Mouse (Mus musculus): ENCODE measurements around the gene Pip5kl1. TPM values are rescaled to one million over a fixed set of nuclear protein-coding genes. Genes with fewer than 3 reads are reported as not detected.

Pip5kl1 gene
- polyA plus RNA-seq, 1 experiment from 2014 or later, result 11.8 TPM

GRCm38 (mm10) chr2:32551236-32551635 lies 23.4 kb upstream of the Pip5kl1 start:
- no peak overlapping the region for H3K9ac ChIP-seq
- H3K9me3 ChIP-seq, result no peaks in the 10 kb centered on the region
- no peak overlapping the region for H3K4me3 ChIP-seq
- 84% methylated on average over 5 of the region's 5 CpGs for WGBS
- no peak overlapping the region for H3K4me2 ChIP-seq
- no peaks in the 10 kb centered on the region for H3K27me3 ChIP-seq (replicated peaks)
- peaks cover 1% of the 10 kb centered on the region; the same call in 1 of the 2 replicates for H3K4me1 ChIP-seq
- no peak for ATAC-seq (replicated peaks)
- no peak overlapping the region for H3K27ac ChIP-seq
- no peaks in the 10 kb centered on the region for H3K36me3 ChIP-seq (replicated peaks)

DNA sequence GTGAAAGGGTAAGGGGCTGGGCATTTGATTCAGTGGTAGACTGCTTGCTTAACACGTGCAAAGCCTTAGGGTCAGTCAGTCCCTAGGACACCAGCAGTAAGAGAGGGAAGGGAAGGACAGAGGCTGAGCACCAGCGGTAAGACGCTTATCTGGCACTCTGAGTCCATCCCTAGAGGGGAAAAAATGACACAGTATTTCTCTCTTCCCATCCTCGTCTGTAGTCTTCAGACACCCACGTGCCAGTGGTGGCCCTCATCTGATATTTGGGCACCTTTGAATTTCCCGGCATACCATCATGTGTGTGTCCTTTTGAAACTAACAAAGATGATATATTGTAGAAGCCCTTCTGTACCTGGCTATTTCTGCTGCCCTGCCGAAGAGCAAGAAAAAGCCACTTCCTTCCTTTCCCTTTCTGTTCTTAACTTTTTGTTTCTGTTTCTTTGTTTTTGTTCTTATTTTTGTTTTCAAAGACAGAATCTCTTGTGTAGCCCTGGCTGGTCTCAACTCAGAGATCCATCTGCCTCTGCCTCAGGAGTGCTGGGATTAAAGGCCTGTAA lies 20.9 kb upstream of the Pip5kl1 start:
- Histone ChIP-seq H3K9me3 (no peaks in the 10 kb centered on the region), H3K4me3 (no peak overlapping the region), H3K36me3 (replicated peaks) (no peaks in the 10 kb centered on the region), H3K4me1 (peaks cover 7% of the 10 kb centered on the region; the same call in 1 of the 2 replicates), H3K27me3 (replicated peaks) (no peaks in the 10 kb centered on the region), H3K9ac (no peak overlapping the region), H3K4me2 (no peak overlapping the region), H3K27ac (no peak overlapping the region)
- ATAC-seq (replicated peaks), result no peak
- 88% methylated on average over 7 of the region's 7 CpGs for WGBS

GRCm38 (mm10) chr2:32555484-32555883 lies 19.1 kb upstream of the Pip5kl1 start:
- H3K27ac ChIP-seq, result peak overlapping the region; percentile 7; the same call in 1 of the 2 replicates
- H3K4me2 ChIP-seq, result no peak overlapping the region
- H3K9me3 ChIP-seq, result no peaks in the 10 kb centered on the region
- no peaks in the 10 kb centered on the region for H3K27me3 ChIP-seq (replicated peaks)
- no peak overlapping the region for H3K4me3 ChIP-seq
- WGBS, result 42% methylated on average over 4 of the region's 4 CpGs
- ATAC-seq (replicated peaks), result no peak
- no peaks in the 10 kb centered on the region for H3K36me3 ChIP-seq (replicated peaks)
- peaks cover 24% of the 10 kb centered on the region for H3K4me1 ChIP-seq
- H3K9ac ChIP-seq, result no peak overlapping the region

GRCm38 (mm10) chr2:32556019-32556418 lies 18.6 kb upstream of the Pip5kl1 start:
- Histone ChIP-seq H3K4me2 (no peak overlapping the region), H3K4me3 (no peak overlapping the region), H3K36me3 (replicated peaks) (no peaks in the 10 kb centered on the region), H3K27ac (peak overlapping the region; percentile 31; the same call in 1 of the 2 replicates), H3K9me3 (no peaks in the 10 kb centered on the region), H3K4me1 (peaks cover 24% of the 10 kb centered on the region), H3K27me3 (replicated peaks) (no peaks in the 10 kb centered on the region), H3K9ac (no peak overlapping the region)
- ATAC-seq (replicated peaks), result no peak
- 75% methylated on average over 7 of the region's 7 CpGs for WGBS

DNA sequence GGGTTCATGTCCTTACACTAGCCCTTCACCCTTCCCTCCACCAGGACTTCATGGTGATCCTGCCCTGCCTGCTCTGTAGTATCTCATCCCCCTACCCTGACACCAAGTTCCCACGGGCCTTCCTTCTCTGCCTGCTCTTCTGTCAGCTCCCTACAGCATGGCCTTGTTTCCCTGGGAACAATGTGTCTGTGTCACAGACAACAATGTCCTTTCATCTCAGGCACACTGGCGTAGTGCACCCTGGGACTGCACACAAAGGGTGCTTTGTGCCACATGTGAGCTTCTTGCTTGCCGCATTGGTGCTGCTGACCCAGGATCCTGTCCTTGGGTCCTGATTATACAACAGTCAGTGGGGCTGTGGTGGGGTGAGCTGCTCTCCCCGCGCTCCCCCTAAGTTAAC lies 15.0 kb upstream of the Pip5kl1 start:
- peak; percentile 83 for ATAC-seq (replicated peaks)
- H3K27me3 ChIP-seq (replicated peaks), result no peaks in the 10 kb centered on the region
- H3K4me3 ChIP-seq, result no peak overlapping the region
- 8% methylated on average over 5 of the region's 5 CpGs for WGBS
- peaks cover 10% of the 10 kb centered on the region; the same call in 1 of the 2 replicates for H3K36me3 ChIP-seq (replicated peaks)
- H3K27ac ChIP-seq, result peak overlapping the region; percentile 72
- H3K9me3 ChIP-seq, result no peaks in the 10 kb centered on the region
- H3K9ac ChIP-seq, result no peak overlapping the region; the same call in 1 of the 2 replicates
- peaks cover 24% of the 10 kb centered on the region for H3K4me1 ChIP-seq
- no peak overlapping the region for H3K4me2 ChIP-seq

GRCm38 (mm10) chr2:32566536-32567063 lies 8.0 kb upstream of the Pip5kl1 start:
- H3K36me3 ChIP-seq (replicated peaks), result peaks cover 28% of the 10 kb centered on the region
- no peaks in the 10 kb centered on the region for H3K9me3 ChIP-seq
- 46% methylated on average over 4 of the region's 4 CpGs for WGBS
- H3K9ac ChIP-seq, result no peak overlapping the region
- no peak for ATAC-seq (replicated peaks)
- H3K4me2 ChIP-seq, result no peak overlapping the region
- H3K4me3 ChIP-seq, result no peak overlapping the region
- peaks cover 9% of the 10 kb centered on the region for H3K4me1 ChIP-seq
- no peaks in the 10 kb centered on the region for H3K27me3 ChIP-seq (replicated peaks)
- H3K27ac ChIP-seq, result no peak overlapping the region

DNA sequence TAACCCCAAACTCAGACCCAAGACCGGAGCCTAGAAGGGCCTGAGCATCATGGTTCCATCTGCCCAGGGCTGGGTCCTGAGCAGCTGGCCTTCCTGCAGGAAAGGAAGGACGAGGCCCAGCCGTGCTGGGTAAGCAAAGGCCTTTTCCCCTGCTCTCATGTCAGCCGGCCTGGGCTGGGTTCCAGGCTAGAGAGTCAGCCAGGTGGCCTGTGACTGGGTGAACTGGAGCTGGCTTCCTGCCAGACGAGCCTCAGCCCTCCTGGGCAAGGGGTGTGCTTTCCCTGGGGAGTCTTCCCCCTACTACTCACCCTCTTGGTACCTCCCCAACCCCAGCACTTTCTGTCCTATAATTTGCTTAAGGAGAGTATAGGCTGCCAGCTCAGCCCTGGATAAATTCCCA lies 6.4 kb upstream of the Pip5kl1 start:
- Histone ChIP-seq H3K9ac (no peak overlapping the region), H3K4me2 (no peak overlapping the region), H3K4me3 (no peak overlapping the region), H3K27ac (no peak overlapping the region), H3K36me3 (replicated peaks) (peaks cover 28% of the 10 kb centered on the region), H3K27me3 (replicated peaks) (no peaks in the 10 kb centered on the region), H3K4me1 (peaks cover 23% of the 10 kb centered on the region), H3K9me3 (no peaks in the 10 kb centered on the region)
- ATAC-seq (replicated peaks), result no peak
- WGBS, result 76% methylated on average over 5 of the region's 5 CpGs

DNA sequence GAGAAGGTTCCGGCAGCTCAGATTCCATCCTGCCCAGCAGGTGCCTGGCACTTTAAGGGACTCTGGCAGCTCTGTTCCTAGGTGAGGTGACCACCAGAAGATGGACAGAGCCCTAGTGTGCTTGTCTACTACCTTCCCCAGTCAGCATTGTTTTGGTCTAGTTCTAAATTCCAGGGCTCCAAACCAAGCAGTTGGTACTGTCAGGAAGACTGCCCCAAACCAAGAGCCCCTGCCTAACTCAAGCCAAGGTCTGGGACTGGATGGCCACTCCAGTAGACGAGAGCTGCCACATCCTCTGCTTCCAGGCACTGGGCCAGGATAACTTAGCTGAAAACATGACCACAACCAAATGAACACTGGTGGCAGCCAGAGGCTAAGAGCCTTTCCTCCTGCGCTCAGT lies 5.7 kb upstream of the Pip5kl1 start:
- Histone ChIP-seq H3K27ac (no peak overlapping the region), H3K36me3 (replicated peaks) (peaks cover 22% of the 10 kb centered on the region)
- WGBS, result 94% methylated on average over 3 of the region's 3 CpGs

DNA sequence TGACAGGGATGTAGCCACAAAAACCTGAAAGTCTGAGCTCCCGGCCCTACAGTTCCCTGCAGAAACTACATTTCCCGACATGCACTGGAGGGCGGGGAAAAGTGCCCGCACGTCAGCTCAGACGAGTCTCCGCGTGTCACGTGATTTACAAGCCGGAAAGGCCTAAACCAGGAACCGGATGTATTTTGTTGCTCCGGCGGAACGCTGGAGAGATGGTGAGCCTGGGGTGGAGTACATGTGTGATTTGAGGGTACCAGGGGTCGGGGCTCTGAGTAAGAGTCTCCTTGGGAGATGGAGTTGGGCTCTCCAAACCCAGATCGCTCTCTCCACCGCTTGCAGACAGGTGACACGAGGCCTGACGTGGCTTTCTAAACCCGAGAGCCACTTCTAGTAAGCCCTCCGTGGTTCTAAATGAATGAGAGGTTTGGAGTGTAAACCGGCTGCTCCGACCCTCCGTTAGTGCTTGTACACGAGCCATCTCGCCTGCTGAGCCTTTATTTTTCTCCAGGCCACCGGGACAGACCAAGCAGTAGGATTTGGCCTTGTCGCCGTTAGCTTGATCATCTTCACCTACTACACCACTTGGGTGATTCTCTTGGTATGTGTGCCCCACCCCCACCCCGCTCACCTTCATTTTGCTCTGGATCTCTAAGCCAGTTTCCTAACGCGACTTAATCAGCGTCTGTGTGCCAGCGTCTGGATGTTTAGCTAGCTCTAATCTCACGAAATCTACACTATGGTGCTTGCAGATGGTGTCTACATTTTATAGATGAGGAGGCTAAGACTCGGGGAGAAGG lies 3.7 kb upstream of the Pip5kl1 start, which contains the start of gene Dpm2:
TSS of gene Dpm2 (plus strand) at position 161 of the 797 bp plus-strand sequence.
- peak within 1 kb of the TSS; percentile 72 for H3K9ac ChIP-seq
- no peaks in the 10 kb centered on the region for H3K27me3 ChIP-seq (replicated peaks)
- peak within 1 kb of the TSS; percentile 72 for H3K27ac ChIP-seq
- H3K9me3 ChIP-seq, result no peaks in the 10 kb centered on the region
- peak; percentile 78 for ATAC-seq (replicated peaks)
- WGBS, result 2% methylated on average over 36 of the region's 36 CpGs
- H3K36me3 ChIP-seq (replicated peaks), result peaks cover 13% of the 10 kb centered on the region
- peaks cover 32% of the 10 kb centered on the region for H3K4me1 ChIP-seq
- H3K4me2 ChIP-seq, result peak within 1 kb of the TSS; percentile 85
- peak within 1 kb of the TSS; percentile 62 for H3K4me3 ChIP-seq

More for the DNA sequence above, 5.7 kb upstream of the Pip5kl1 start:
- Histone ChIP-seq H3K9ac (no peak overlapping the region), H3K4me1 (peaks cover 23% of the 10 kb centered on the region), H3K4me2 (no peak overlapping the region), H3K27me3 (replicated peaks) (no peaks in the 10 kb centered on the region), H3K4me3 (no peak overlapping the region), H3K9me3 (no peaks in the 10 kb centered on the region)
- no peak for ATAC-seq (replicated peaks)

DNA sequence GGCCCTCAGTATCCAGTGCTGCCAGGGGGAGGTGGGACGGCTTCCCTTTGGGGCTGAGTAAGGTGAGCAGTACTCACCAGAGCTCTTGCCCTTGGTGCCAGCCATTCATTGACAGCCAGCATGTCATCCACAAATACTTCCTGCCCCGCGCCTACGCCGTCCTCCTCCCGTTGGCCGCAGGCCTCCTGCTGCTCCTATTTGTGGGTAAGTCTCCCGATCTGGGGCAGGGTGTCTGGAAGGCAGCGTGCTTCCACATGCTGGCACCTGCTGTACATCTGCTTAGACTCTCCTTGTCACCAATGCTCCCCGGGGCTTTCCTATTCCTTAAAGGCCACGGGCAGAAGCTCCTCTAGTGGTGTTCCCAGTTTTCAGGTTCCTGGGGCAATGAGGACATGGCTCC lies 2.4 kb upstream of the Pip5kl1 start:
- Histone ChIP-seq H3K4me1 (peaks cover 36% of the 10 kb centered on the region), H3K9ac (no peak overlapping the region), H3K27me3 (replicated peaks) (no peaks in the 10 kb centered on the region), H3K4me3 (no peak overlapping the region), H3K4me2 (peak overlapping the region; percentile 85; the same call in 1 of the 2 replicates), H3K27ac (no peak overlapping the region), H3K9me3 (no peaks in the 10 kb centered on the region), H3K36me3 (replicated peaks) (peaks cover 9% of the 10 kb centered on the region)
- WGBS, result 88% methylated on average over 11 of the region's 11 CpGs
- ATAC-seq (replicated peaks), result no peak

DNA sequence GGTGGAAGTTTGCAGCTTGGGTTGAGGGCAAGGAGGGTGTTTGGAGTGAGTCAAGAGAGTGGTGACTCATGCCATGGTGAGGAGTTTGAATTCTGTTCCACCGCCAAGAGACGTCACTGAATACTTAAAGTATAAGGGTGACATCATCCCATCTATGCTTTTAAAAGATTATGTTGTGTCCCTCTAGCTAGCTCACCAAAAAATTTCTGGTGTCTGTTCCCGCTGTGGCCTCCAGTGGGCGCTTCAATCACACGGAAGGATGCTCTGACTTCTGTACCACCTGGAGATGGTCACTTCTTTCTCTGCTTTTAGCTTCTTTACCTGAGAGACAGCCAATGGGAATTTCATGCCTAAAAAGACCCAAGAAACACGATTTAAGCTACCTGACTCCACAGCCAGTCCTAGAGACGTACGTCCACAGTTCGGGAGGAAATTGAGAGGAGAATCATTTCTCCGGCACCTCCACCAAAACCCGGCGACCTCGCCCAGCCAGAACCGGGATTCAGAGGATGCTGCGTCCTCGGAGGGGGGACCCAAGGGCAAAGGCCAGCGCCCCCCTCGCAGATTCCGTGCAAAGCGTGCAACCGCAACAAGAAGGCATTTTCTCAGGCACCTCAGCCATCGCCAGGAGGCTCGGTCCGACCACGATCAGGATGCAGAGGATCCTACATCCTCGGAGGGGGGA lies 446 bp downstream of the Pip5kl1 start:
- peaks cover 36% of the 10 kb centered on the region for H3K4me1 ChIP-seq
- peak; percentile 55 for ATAC-seq (replicated peaks)
- H3K27ac ChIP-seq, result peak overlapping the region; percentile 56
- H3K9me3 ChIP-seq, result no peaks in the 10 kb centered on the region
- H3K4me3 ChIP-seq, result peak overlapping the region; percentile 63
- H3K9ac ChIP-seq, result peak overlapping the region; percentile 60
- no peaks in the 10 kb centered on the region for H3K36me3 ChIP-seq (replicated peaks)
- H3K27me3 ChIP-seq (replicated peaks), result peaks cover 12% of the 10 kb centered on the region
- WGBS, result under 1% methylated on average over 26 of the region's 26 CpGs
- peak overlapping the region; percentile 100 for H3K4me2 ChIP-seq

- Histone ChIP-seq H3K4me3 (peak within 1 kb of the TSS; percentile 63), H3K4me1 (peaks cover 32% of the 10 kb centered on the region), H3K36me3 (replicated peaks) (no peaks in the 10 kb centered on the region), H3K27me3 (replicated peaks) (peaks cover 14% of the 10 kb centered on the region), H3K9ac (peak within 1 kb of the TSS; percentile 60), H3K27ac (peak within 1 kb of the TSS; percentile 56), H3K9me3 (no peaks in the 10 kb centered on the region), H3K4me2 (peak within 1 kb of the TSS; percentile 100)
- WGBS, result 5% methylated on average over 28 of the region's 28 CpGs
- ATAC-seq (replicated peaks), result peak; percentile 81
Observed at GRCm38 (mm10) chr2:32575586-32576160, 1.1 kb downstream of the Pip5kl1 start, which contains the start of gene 9430097D07Rik. 9430097D07Rik (minus strand) TSS chr2:32575684.

Data from midbrain, embryonic 15.5 days (tissue).